Mouse (Mus musculus): ENCODE measurements around the gene Nusap1. TPM values are rescaled to one million over a fixed set of nuclear protein-coding genes. Genes with fewer than 3 reads are reported as not detected.
A peak's percentile ranks its signal among the peaks of the same experiment; 100 is the strongest.

The Nusap1 gene
- 42.1 and 53.3 TPM in 2 replicates for polyA plus RNA-seq (2015; fragmentation: Nextera tagmentation; extraction: Ambion mirVana)

DNA sequence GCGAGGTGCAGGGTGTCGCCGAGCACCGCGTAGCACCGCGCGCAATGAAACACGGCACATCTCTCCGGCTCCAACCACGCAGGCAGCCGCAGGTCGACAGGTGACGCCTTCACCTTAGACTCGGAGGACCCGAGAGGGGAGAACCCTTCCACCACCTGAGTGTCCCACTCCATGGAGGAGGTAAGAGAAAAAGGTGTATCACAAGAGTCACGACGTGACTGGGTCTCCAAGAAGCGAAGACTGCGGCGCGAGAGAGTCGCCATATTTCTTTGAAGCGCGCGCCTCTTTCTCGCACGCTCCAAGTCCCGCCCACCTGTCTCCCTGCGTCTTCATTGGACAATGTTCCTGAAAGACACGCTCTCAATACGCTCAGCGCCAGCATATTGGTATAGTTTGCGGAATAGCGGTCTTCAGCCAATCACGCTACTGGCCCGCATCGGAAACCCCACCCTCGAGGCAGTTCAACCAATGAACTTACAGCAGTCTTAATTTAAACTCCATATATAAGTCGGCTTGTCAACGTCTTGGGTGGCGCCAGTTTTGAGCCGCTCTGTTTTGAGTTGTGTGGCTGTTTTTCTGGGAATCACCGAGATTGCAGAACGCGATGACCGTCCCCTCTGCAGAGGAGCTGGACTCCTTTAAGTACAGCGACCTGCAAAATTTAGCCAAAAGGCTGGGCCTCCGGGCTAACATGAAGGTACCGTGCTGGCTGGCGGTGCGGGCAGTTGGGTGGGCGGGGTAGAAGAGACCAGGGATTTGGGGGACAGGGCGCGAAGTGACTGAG lies at the start of gene Nusap1, which contains the start of gene Oip5:
Gene Nusap1, plus strand, starts transcription at position 100 of the 784 bp plus-strand sequence.
Gene Oip5, minus strand, starts transcription at position 271 of the 784 bp plus-strand sequence.
- under 1% methylated on average over 55 of the region's 55 CpGs for WGBS
- Histone ChIP-seq H3K4me2 (ENCODE audit: low read depth, low read length) (peak within 1 kb of the TSS; percentile 87), H3K36me3 (ENCODE audit: control insufficient read depth, insufficient read depth) (no peaks in the 10 kb centered on the region), H3K4me3 (ENCODE audit: low read length) (peak within 1 kb of the TSS; percentile 81), H3K4me1 (ENCODE audit: control insufficient read depth, insufficient read depth, low read length) (peaks cover 19% of the 10 kb centered on the region), H3K9ac (ENCODE audit: low read length) (peak within 1 kb of the TSS; percentile 81), H3K9me3 (replicated peaks; ENCODE audit: control insufficient read depth, low read length) (no peaks in the 10 kb centered on the region), H3K27ac (ENCODE audit: low read length) (peak within 1 kb of the TSS; percentile 66), H3K27me3 (ENCODE audit: control insufficient read depth, insufficient read depth, low read length) (no peaks in the 10 kb centered on the region)
- peak; percentile 100 for ATAC-seq (replicated peaks; ENCODE audit: extremely low read depth, insufficient read depth, low FRiP score)

DNA sequence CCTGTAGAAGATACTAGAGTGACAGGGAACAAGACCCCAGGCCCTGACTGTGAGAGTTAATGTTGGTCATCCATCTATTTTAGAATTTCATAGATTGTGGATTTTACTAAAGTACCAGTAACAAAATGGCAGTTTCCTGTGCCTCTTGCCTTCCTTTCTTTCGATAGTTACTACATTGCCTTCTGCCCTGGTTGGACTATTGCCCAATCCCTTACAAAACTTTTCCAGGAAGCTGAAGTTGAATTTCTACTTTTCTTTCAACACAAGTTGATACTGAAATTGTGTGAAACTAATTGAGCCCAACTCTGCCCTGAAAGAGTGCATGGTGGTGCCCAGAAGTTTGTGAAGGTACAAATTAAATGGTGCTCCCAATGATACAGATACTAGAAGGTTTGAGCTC lies 45.6 kb upstream of the Nusap1 start:
- ATAC-seq (replicated peaks; ENCODE audit: extremely low read depth, insufficient read depth, low FRiP score) = no peak
- Histone ChIP-seq H3K4me1 (ENCODE audit: control insufficient read depth, insufficient read depth, low read length) (no peaks in the 10 kb centered on the region), H3K27me3 (ENCODE audit: control insufficient read depth, insufficient read depth, low read length) (no peaks in the 10 kb centered on the region), H3K36me3 (ENCODE audit: control insufficient read depth, insufficient read depth) (peaks cover 10% of the 10 kb centered on the region; the same call in 1 of the 2 replicates), H3K4me2 (ENCODE audit: low read depth, low read length) (no peak overlapping the region), H3K9me3 (replicated peaks; ENCODE audit: control insufficient read depth, low read length) (no peaks in the 10 kb centered on the region), H3K4me3 (ENCODE audit: low read length) (no peak overlapping the region), H3K27ac (ENCODE audit: low read length) (no peak overlapping the region), H3K9ac (ENCODE audit: low read length) (no peak overlapping the region)
- 71% methylated on average over 1 of the region's 1 CpGs for WGBS

DNA sequence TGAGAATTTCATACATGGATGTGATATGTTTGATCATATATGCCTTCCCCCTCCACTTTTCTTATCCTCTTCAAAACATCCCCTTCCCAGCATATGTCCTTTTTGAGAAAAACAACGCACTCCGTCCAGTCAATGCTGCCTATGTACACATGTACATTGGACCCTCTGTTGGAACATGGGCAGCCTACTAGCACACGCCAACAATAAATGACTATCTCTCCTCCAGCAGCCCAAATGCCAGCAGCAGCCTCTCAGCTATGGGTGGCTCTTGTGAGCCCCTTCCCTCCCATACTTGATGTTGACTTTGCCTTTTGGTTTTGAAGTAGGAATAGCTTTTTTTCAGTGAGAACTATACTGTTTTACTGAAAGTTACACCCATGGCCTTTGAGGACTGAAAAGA lies 36.5 kb upstream of the Nusap1 start:
- no peak overlapping the region for H3K4me2 ChIP-seq (ENCODE audit: low read depth, low read length)
- no peak overlapping the region for H3K9ac ChIP-seq (ENCODE audit: low read length)
- H3K9me3 ChIP-seq (replicated peaks; ENCODE audit: control insufficient read depth, low read length) = no peaks in the 10 kb centered on the region
- H3K36me3 ChIP-seq (ENCODE audit: control insufficient read depth, insufficient read depth) = no peaks in the 10 kb centered on the region
- 94% methylated on average over 3 of the region's 3 CpGs for WGBS
- no peak overlapping the region for H3K27ac ChIP-seq (ENCODE audit: low read length)
- no peaks in the 10 kb centered on the region for H3K27me3 ChIP-seq (ENCODE audit: control insufficient read depth, insufficient read depth, low read length)
- H3K4me3 ChIP-seq (ENCODE audit: low read length) = no peak overlapping the region
- no peak for ATAC-seq (replicated peaks; ENCODE audit: extremely low read depth, insufficient read depth, low FRiP score)
- no peaks in the 10 kb centered on the region for H3K4me1 ChIP-seq (ENCODE audit: control insufficient read depth, insufficient read depth, low read length)

DNA sequence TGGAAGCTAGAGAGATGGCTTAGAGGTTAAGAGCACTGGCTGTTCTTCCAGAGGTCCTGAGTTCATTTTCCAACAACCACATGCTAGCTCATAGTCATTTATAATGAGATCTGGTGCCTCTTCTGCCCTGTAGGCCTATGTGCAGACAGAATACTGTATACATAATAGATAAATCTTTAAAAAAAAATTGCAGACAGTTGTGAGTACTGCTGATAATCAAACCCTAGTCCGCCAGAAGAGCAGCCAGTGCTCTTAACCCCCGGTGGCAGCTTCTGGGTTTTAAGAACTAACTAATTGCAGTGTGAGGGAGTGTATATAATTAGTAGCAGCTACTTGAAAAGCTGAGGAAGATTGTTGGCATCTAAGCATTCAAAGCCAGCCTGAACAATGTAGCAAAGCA lies 34.7 kb upstream of the Nusap1 start:
- Histone ChIP-seq H3K4me2 (ENCODE audit: low read depth, low read length) (no peak overlapping the region), H3K36me3 (ENCODE audit: control insufficient read depth, insufficient read depth) (peaks cover 3% of the 10 kb centered on the region; the same call in 1 of the 2 replicates), H3K4me1 (ENCODE audit: control insufficient read depth, insufficient read depth, low read length) (no peaks in the 10 kb centered on the region), H3K4me3 (ENCODE audit: low read length) (no peak overlapping the region), H3K9ac (ENCODE audit: low read length) (no peak overlapping the region), H3K9me3 (replicated peaks; ENCODE audit: control insufficient read depth, low read length) (no peaks in the 10 kb centered on the region), H3K27ac (ENCODE audit: low read length) (no peak overlapping the region), H3K27me3 (ENCODE audit: control insufficient read depth, insufficient read depth, low read length) (no peaks in the 10 kb centered on the region)
- WGBS = 30% methylated on average over 2 of the region's 2 CpGs
- ATAC-seq (replicated peaks; ENCODE audit: extremely low read depth, insufficient read depth, low FRiP score) = no peak

DNA sequence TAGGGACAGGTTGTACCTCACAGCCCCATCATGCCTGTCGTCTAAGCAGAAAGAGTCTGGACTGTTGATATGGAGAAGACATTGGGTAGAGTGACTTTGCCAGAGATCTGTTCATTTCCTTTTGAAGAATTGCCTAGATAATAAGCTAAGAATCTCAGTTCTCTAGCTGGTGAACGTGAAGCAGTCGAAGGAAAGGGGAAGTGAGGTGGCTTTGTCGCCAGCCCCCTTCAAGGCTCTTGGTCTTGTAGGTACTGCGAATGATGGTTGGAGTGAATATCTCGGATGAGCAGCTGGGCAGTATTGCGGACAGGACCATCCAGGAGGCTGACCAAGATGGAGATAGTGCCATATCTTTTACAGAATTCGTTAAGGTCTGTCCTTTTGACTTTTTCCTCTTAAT lies 33.8 kb upstream of the Nusap1 start:
- H3K9ac ChIP-seq (ENCODE audit: low read length) = no peak overlapping the region
- 84% methylated on average over 8 of the region's 8 CpGs for WGBS
- H3K4me3 ChIP-seq (ENCODE audit: low read length) = no peak overlapping the region
- H3K27me3 ChIP-seq (ENCODE audit: control insufficient read depth, insufficient read depth, low read length) = no peaks in the 10 kb centered on the region
- ATAC-seq (replicated peaks; ENCODE audit: extremely low read depth, insufficient read depth, low FRiP score) = no peak
- H3K27ac ChIP-seq (ENCODE audit: low read length) = no peak overlapping the region
- H3K4me1 ChIP-seq (ENCODE audit: control insufficient read depth, insufficient read depth, low read length) = no peaks in the 10 kb centered on the region
- no peaks in the 10 kb centered on the region for H3K9me3 ChIP-seq (replicated peaks; ENCODE audit: control insufficient read depth, low read length)
- H3K36me3 ChIP-seq (ENCODE audit: control insufficient read depth, insufficient read depth) = peaks cover 3% of the 10 kb centered on the region; the same call in 1 of the 2 replicates
- H3K4me2 ChIP-seq (ENCODE audit: low read depth, low read length) = no peak overlapping the region

DNA sequence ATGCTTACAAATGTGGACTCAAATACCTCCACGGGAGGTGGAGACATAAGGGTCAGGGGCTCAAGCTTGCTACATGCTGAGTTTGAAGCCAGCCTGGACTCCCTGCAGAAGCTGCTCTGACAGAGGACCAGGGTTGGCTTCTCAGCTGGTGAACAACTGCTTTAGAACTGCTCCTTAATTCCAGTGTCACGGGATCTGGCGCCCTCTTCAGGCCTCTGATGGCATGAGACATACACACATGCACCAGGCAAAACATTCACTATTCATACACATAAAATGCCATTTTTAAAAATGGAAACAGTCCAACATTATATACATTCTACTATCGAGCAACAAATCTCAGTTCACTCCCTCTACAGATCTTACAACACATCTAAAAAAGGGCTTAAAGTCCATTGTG lies 30.7 kb upstream of the Nusap1 start:
- Histone ChIP-seq H3K27me3 (ENCODE audit: control insufficient read depth, insufficient read depth, low read length) (no peaks in the 10 kb centered on the region), H3K4me1 (ENCODE audit: control insufficient read depth, insufficient read depth, low read length) (no peaks in the 10 kb centered on the region), H3K4me3 (ENCODE audit: low read length) (no peak overlapping the region), H3K4me2 (ENCODE audit: low read depth, low read length) (no peak overlapping the region), H3K27ac (ENCODE audit: low read length) (no peak overlapping the region), H3K36me3 (ENCODE audit: control insufficient read depth, insufficient read depth) (peaks cover 9% of the 10 kb centered on the region), H3K9me3 (replicated peaks; ENCODE audit: control insufficient read depth, low read length) (no peaks in the 10 kb centered on the region), H3K9ac (ENCODE audit: low read length) (no peak overlapping the region)
- WGBS = 19% methylated on average over 4 of the region's 4 CpGs
- no peak for ATAC-seq (replicated peaks; ENCODE audit: extremely low read depth, insufficient read depth, low FRiP score)

DNA sequence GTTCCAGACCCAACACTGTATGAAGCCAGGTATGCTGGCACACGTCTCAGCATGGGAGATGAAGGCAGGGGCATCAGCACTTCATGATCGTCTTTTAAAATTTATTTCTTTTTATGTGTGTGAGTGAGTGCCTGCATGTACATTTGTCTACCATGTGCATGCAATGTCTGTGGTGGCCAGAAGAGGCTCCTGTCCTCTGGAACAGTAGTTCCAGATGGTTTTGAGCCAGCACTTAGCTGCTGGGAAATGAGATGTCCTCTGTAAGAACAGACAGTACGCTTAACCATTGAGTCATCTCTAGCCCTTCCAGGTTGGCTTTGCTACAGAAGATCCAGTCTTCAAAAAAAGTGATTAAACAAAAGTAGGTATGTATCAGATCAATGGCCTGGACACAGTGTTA lies 26.9 kb upstream of the Nusap1 start:
- Histone ChIP-seq H3K4me2 (ENCODE audit: low read depth, low read length) (no peak overlapping the region), H3K9ac (ENCODE audit: low read length) (no peak overlapping the region), H3K27ac (ENCODE audit: low read length) (no peak overlapping the region), H3K27me3 (ENCODE audit: control insufficient read depth, insufficient read depth, low read length) (no peaks in the 10 kb centered on the region), H3K9me3 (replicated peaks; ENCODE audit: control insufficient read depth, low read length) (no peaks in the 10 kb centered on the region), H3K4me3 (ENCODE audit: low read length) (no peak overlapping the region), H3K4me1 (ENCODE audit: control insufficient read depth, insufficient read depth, low read length) (peaks cover 8% of the 10 kb centered on the region), H3K36me3 (ENCODE audit: control insufficient read depth, insufficient read depth) (peaks cover 11% of the 10 kb centered on the region)
- no peak for ATAC-seq (replicated peaks; ENCODE audit: extremely low read depth, insufficient read depth, low FRiP score)
- WGBS = 95% methylated on average over 3 of the region's 3 CpGs

DNA sequence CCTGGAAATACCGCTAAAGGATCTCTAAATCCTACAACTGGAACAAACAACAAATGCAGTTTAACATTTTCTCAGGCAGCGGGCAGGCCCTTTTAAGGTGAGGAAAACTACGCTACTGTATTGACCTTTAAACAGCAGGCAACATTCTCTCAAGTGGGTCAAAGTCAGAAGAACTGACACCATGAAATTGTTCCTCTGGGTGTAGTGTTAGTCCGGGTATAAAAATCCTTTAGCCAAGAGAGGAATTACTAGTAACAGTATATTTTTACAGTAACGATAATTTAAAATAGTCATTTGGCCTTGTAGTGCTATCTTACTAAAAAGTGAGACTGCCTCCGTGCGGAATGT lies 24.4 kb upstream of the Nusap1 start:
- peaks cover 20% of the 10 kb centered on the region for H3K36me3 ChIP-seq (ENCODE audit: control insufficient read depth, insufficient read depth)
- H3K27me3 ChIP-seq (ENCODE audit: control insufficient read depth, insufficient read depth, low read length) = no peaks in the 10 kb centered on the region
- peak overlapping the region; percentile 94 for H3K4me3 ChIP-seq (ENCODE audit: low read length)
- H3K4me2 ChIP-seq (ENCODE audit: low read depth, low read length) = peak overlapping the region; percentile 69
- no peaks in the 10 kb centered on the region for H3K9me3 ChIP-seq (replicated peaks; ENCODE audit: control insufficient read depth, low read length)
- H3K4me1 ChIP-seq (ENCODE audit: control insufficient read depth, insufficient read depth, low read length) = peaks cover 19% of the 10 kb centered on the region
- ATAC-seq (replicated peaks; ENCODE audit: extremely low read depth, insufficient read depth, low FRiP score) = peak; percentile 35
- 5% methylated on average over 7 of the region's 7 CpGs for WGBS
- H3K27ac ChIP-seq (ENCODE audit: low read length) = peak overlapping the region; percentile 95
- H3K9ac ChIP-seq (ENCODE audit: low read length) = peak overlapping the region; percentile 69

GRCm38 (mm10) chr2:119594113-119594981 lies 23.8 kb upstream of the Nusap1 start:
- Histone ChIP-seq H3K9me3 (replicated peaks; ENCODE audit: control insufficient read depth, low read length) (no peaks in the 10 kb centered on the region), H3K27ac (ENCODE audit: low read length) (peak overlapping the region; percentile 99), H3K36me3 (ENCODE audit: control insufficient read depth, insufficient read depth) (peaks cover 23% of the 10 kb centered on the region), H3K27me3 (ENCODE audit: control insufficient read depth, insufficient read depth, low read length) (no peaks in the 10 kb centered on the region), H3K4me1 (ENCODE audit: control insufficient read depth, insufficient read depth, low read length) (peaks cover 19% of the 10 kb centered on the region), H3K9ac (ENCODE audit: low read length) (peak overlapping the region; percentile 100), H3K4me2 (ENCODE audit: low read depth, low read length) (peak overlapping the region; percentile 73), H3K4me3 (ENCODE audit: low read length) (peak overlapping the region; percentile 94)
- under 1% methylated on average over 58 of the region's 61 CpGs for WGBS
- ATAC-seq (replicated peaks; ENCODE audit: extremely low read depth, insufficient read depth, low FRiP score) = peak; percentile 95
